Mouse (Mus musculus): ENCODE results near the gene Olfr1415. TPM values are rescaled to one million over a fixed set of nuclear protein-coding genes. Genes with fewer than 3 reads are reported as not detected.
A peak's percentile ranks its signal among the peaks of the same experiment; 100 is the strongest.

Gene Olfr1415
- polyA plus RNA-seq (2015; fragmentation: Nextera tagmentation; extraction: Ambion mirVana) = not detected in 2 replicates

GRCm38 (mm10) chr1:92496001-92496400 is at the start of gene Olfr1415:
TSS of gene Olfr1415 (minus strand) at chr1:92496101.
- H3K4me3 ChIP-seq (ENCODE audit: low read depth, low read length) = no peak within 1 kb of the TSS
- H3K36me3 ChIP-seq (ENCODE audit: control insufficient read depth, insufficient read depth) = no peaks in the 10 kb centered on the region
- 87% methylated on average over 2 of the region's 2 CpGs for WGBS
- no peak for ATAC-seq
- H3K27me3 ChIP-seq (replicated peaks; ENCODE audit: control insufficient read depth, insufficient read depth, low read length) = no peaks in the 10 kb centered on the region; the same call in 1 of the 2 replicates
- H3K9me3 ChIP-seq (ENCODE audit: control insufficient read depth) = no peaks in the 10 kb centered on the region
- H3K4me2 ChIP-seq (replicated peaks; ENCODE audit: low read depth) = no peak within 1 kb of the TSS
- TF ChIP-seq CTCF (IDR thresholded peaks at IDR 0.05; ENCODE audit: low read depth) = no peak
- no peak within 1 kb of the TSS for H3K9ac ChIP-seq (ENCODE audit: low read depth, low read length)
- H3K27ac ChIP-seq (ENCODE audit: low read depth, low read length) = no peak within 1 kb of the TSS
- no peaks in the 10 kb centered on the region for H3K4me1 ChIP-seq (replicated peaks; ENCODE audit: control insufficient read depth, insufficient read depth, low read length)

GRCm38 (mm10) chr1:92539071-92539470 is 43.2 kb upstream of the Olfr1415 start:
- TF ChIP-seq CTCF (IDR thresholded peaks at IDR 0.05; ENCODE audit: low read depth) = no peak

GRCm38 (mm10) chr1:92536972-92537371 is 41.1 kb upstream of the Olfr1415 start:
- Histone ChIP-seq H3K27ac (ENCODE audit: low read depth, low read length) (no peak overlapping the region), H3K36me3 (ENCODE audit: control insufficient read depth, insufficient read depth) (no peaks in the 10 kb centered on the region), H3K4me1 (replicated peaks; ENCODE audit: control insufficient read depth, insufficient read depth, low read length) (no peaks in the 10 kb centered on the region), H3K9ac (ENCODE audit: low read depth, low read length) (no peak overlapping the region), H3K27me3 (replicated peaks; ENCODE audit: control insufficient read depth, insufficient read depth, low read length) (0 out of 2 replicates have a peak, but pooled peaks cover 3% of the 10 kb centered on the region), H3K4me2 (replicated peaks; ENCODE audit: low read depth) (no peak overlapping the region), H3K9me3 (ENCODE audit: control insufficient read depth) (no peaks in the 10 kb centered on the region), H3K4me3 (ENCODE audit: low read depth, low read length) (no peak overlapping the region)
- ATAC-seq = no peak
- TF ChIP-seq CTCF (IDR thresholded peaks at IDR 0.05; ENCODE audit: low read depth) = no peak
- WGBS = 37% methylated on average over 5 of the region's 5 CpGs

More at GRCm38 (mm10) chr1:92539071-92539470, 43.2 kb upstream of the Olfr1415 start:
- no peak for ATAC-seq
- Histone ChIP-seq H3K27ac (ENCODE audit: low read depth, low read length) (no peak overlapping the region), H3K4me1 (replicated peaks; ENCODE audit: control insufficient read depth, insufficient read depth, low read length) (no peaks in the 10 kb centered on the region), H3K9ac (ENCODE audit: low read depth, low read length) (no peak overlapping the region), H3K4me3 (ENCODE audit: low read depth, low read length) (no peak overlapping the region), H3K9me3 (ENCODE audit: control insufficient read depth) (no peaks in the 10 kb centered on the region), H3K27me3 (replicated peaks; ENCODE audit: control insufficient read depth, insufficient read depth, low read length) (0 out of 2 replicates have a peak, but pooled peaks cover 2% of the 10 kb centered on the region), H3K4me2 (replicated peaks; ENCODE audit: low read depth) (no peak overlapping the region), H3K36me3 (ENCODE audit: control insufficient read depth, insufficient read depth) (no peaks in the 10 kb centered on the region)
- WGBS = 39% methylated on average over 2 of the region's 2 CpGs

- Histone ChIP-seq H3K9me3 (ENCODE audit: control insufficient read depth) (no peaks in the 10 kb centered on the region), H3K36me3 (ENCODE audit: control insufficient read depth, insufficient read depth) (no peaks in the 10 kb centered on the region), H3K27ac (ENCODE audit: low read depth, low read length) (no peak overlapping the region), H3K27me3 (replicated peaks; ENCODE audit: control insufficient read depth, insufficient read depth, low read length) (no peaks in the 10 kb centered on the region), H3K4me3 (ENCODE audit: low read depth, low read length) (no peak overlapping the region), H3K4me1 (replicated peaks; ENCODE audit: control insufficient read depth, insufficient read depth, low read length) (no peaks in the 10 kb centered on the region), H3K4me2 (replicated peaks; ENCODE audit: low read depth) (no peak overlapping the region), H3K9ac (ENCODE audit: low read depth, low read length) (no peak overlapping the region)
- ATAC-seq = no peak
- WGBS = 82% methylated on average over 3 of the region's 3 CpGs
- TF ChIP-seq CTCF (IDR thresholded peaks at IDR 0.05; ENCODE audit: low read depth) = no peak
Measured at GRCm38 (mm10) chr1:92523764-92524163, 27.9 kb upstream of the Olfr1415 start.

GRCm38 (mm10) chr1:92521376-92521775 is 25.5 kb upstream of the Olfr1415 start:
- 23% methylated on average over 10 of the region's 10 CpGs for WGBS
- H3K27ac ChIP-seq (ENCODE audit: low read depth, low read length) = no peak overlapping the region
- H3K4me3 ChIP-seq (ENCODE audit: low read depth, low read length) = no peak overlapping the region
- no peaks in the 10 kb centered on the region for H3K4me1 ChIP-seq (replicated peaks; ENCODE audit: control insufficient read depth, insufficient read depth, low read length)
- H3K36me3 ChIP-seq (ENCODE audit: control insufficient read depth, insufficient read depth) = no peaks in the 10 kb centered on the region
- no peaks in the 10 kb centered on the region for H3K27me3 ChIP-seq (replicated peaks; ENCODE audit: control insufficient read depth, insufficient read depth, low read length)
- no peak overlapping the region for H3K4me2 ChIP-seq (replicated peaks; ENCODE audit: low read depth)
- TF ChIP-seq CTCF (IDR thresholded peaks at IDR 0.05; ENCODE audit: low read depth) = peak; percentile 75
- H3K9ac ChIP-seq (ENCODE audit: low read depth, low read length) = no peak overlapping the region
- H3K9me3 ChIP-seq (ENCODE audit: control insufficient read depth) = no peaks in the 10 kb centered on the region
- ATAC-seq = no peak

GRCm38 (mm10) chr1:92519046-92519445 is 23.1 kb upstream of the Olfr1415 start:
- Histone ChIP-seq H3K9me3 (ENCODE audit: control insufficient read depth) (no peaks in the 10 kb centered on the region), H3K4me2 (replicated peaks; ENCODE audit: low read depth) (no peak overlapping the region), H3K9ac (ENCODE audit: low read depth, low read length) (no peak overlapping the region), H3K27ac (ENCODE audit: low read depth, low read length) (no peak overlapping the region), H3K4me1 (replicated peaks; ENCODE audit: control insufficient read depth, insufficient read depth, low read length) (no peaks in the 10 kb centered on the region), H3K36me3 (ENCODE audit: control insufficient read depth, insufficient read depth) (no peaks in the 10 kb centered on the region), H3K4me3 (ENCODE audit: low read depth, low read length) (no peak overlapping the region), H3K27me3 (replicated peaks; ENCODE audit: control insufficient read depth, insufficient read depth, low read length) (no peaks in the 10 kb centered on the region)
- ATAC-seq = no peak
- WGBS = 86% methylated on average over 6 of the region's 6 CpGs
- TF ChIP-seq CTCF (IDR thresholded peaks at IDR 0.05; ENCODE audit: low read depth) = no peak

- Histone ChIP-seq H3K4me1 (replicated peaks; ENCODE audit: control insufficient read depth, insufficient read depth, low read length) (no peaks in the 10 kb centered on the region), H3K36me3 (ENCODE audit: control insufficient read depth, insufficient read depth) (no peaks in the 10 kb centered on the region), H3K4me3 (ENCODE audit: low read depth, low read length) (no peak within 1 kb of the TSS), H3K4me2 (replicated peaks; ENCODE audit: low read depth) (no peak within 1 kb of the TSS), H3K9ac (ENCODE audit: low read depth, low read length) (no peak within 1 kb of the TSS), H3K27me3 (replicated peaks; ENCODE audit: control insufficient read depth, insufficient read depth, low read length) (no peaks in the 10 kb centered on the region), H3K27ac (ENCODE audit: low read depth, low read length) (no peak within 1 kb of the TSS), H3K9me3 (ENCODE audit: control insufficient read depth) (no peaks in the 10 kb centered on the region)
- no peak for ATAC-seq
- 72% methylated on average over 3 of the region's 3 CpGs for WGBS
- no peak for TF ChIP-seq CTCF (IDR thresholded peaks at IDR 0.05; ENCODE audit: low read depth)
Measured at GRCm38 (mm10) chr1:92518561-92518960, 22.7 kb upstream of the Olfr1415 start, which contains the start of gene Olfr1414. TSS of gene Olfr1414 (minus strand) at chr1:92518661.
